In genomic region chr1:137751446-137751961, GRCm38 (mm10) we compare ENCODE assay signal across 11 mouse cellular contexts.
DNase-seq lines count a peak whose midpoint lies in the region; ATAC-seq and TF ChIP-seq lines count a peak whose summit lies in the region.
"Had no signal": no experiment of that assay in that cellular context is flagged by ENCODE, and none has a peak within 500 bp of the region (broad histone marks: within the 10 kb centered on the region; RNA-seq: fewer than 3 reads in every experiment).

No protein-coding gene starts in this region.

- no peaks in the 10 kb centered on the region for H3K4me1 ChIP-seq in lung, embryonic 14.5 days (ENCODE audit: insufficient read depth)
- H3K4me1 ChIP-seq in forebrain, postnatal 0 days (ENCODE audit: insufficient read depth), result no peaks in the 10 kb centered on the region
- H3K4me1 ChIP-seq: limb, embryonic 12.5 days had no signal

- H3K4me3 ChIP-seq in lung, embryonic 14.5 days (ENCODE audit: low read depth, low read length), result no peak overlapping the region
- H3K4me3 ChIP-seq in forebrain, postnatal 0 days (ENCODE audit: low read depth, low read length), result no peak overlapping the region
- H3K4me3 ChIP-seq: heart, embryonic 12.5 days; limb, embryonic 12.5 days had no signal

- H3K27ac ChIP-seq in lung, embryonic 14.5 days (ENCODE audit: low read depth), result no peak overlapping the region
- H3K27ac ChIP-seq in forebrain, postnatal 0 days (ENCODE audit: low read depth, low read length), result no peak overlapping the region
- H3K27ac ChIP-seq: limb, embryonic 12.5 days had no signal

- no peak overlapping the region for H3K9ac ChIP-seq in lung, embryonic 14.5 days
- H3K9ac ChIP-seq in forebrain, postnatal 0 days, result no peak overlapping the region
- H3K9ac ChIP-seq: heart, embryonic 12.5 days; limb, embryonic 12.5 days had no signal

- H3K36me3 ChIP-seq in lung, embryonic 14.5 days (ENCODE audit: insufficient read depth), result no peaks in the 10 kb centered on the region
- no peaks in the 10 kb centered on the region for H3K36me3 ChIP-seq in forebrain, postnatal 0 days (ENCODE audit: insufficient read depth)
- H3K36me3 ChIP-seq: heart, embryonic 12.5 days; limb, embryonic 12.5 days had no signal

- 39% methylated on average over 7 of the region's 7 CpGs for WGBS in lung, embryonic 14.5 days
- WGBS in forebrain, postnatal 0 days, result 69% methylated on average over 7 of the region's 7 CpGs

- no peaks in the 10 kb centered on the region for H3K9me3 ChIP-seq in lung, embryonic 14.5 days (ENCODE audit: low read depth, low read length)
- no peaks in the 10 kb centered on the region for H3K9me3 ChIP-seq in forebrain, postnatal 0 days (ENCODE audit: low read length)
- H3K9me3 ChIP-seq: limb, embryonic 12.5 days had no signal

- H3K4me2 ChIP-seq in lung, embryonic 14.5 days, result no peak overlapping the region
- H3K4me2 ChIP-seq in forebrain, postnatal 0 days (ENCODE audit: low read depth), result no peak overlapping the region
- H3K4me2 ChIP-seq: heart, embryonic 12.5 days; limb, embryonic 12.5 days had no signal

- no peaks in the 10 kb centered on the region for H3K27me3 ChIP-seq in lung, embryonic 14.5 days (ENCODE audit: insufficient read depth, low read length)
- no peaks in the 10 kb centered on the region for H3K27me3 ChIP-seq in forebrain, postnatal 0 days (ENCODE audit: insufficient read depth, low read length)
- H3K27me3 ChIP-seq: heart, embryonic 12.5 days; limb, embryonic 12.5 days had no signal

- no peak for TF ChIP-seq CTCF in lung, embryonic 14.5 days (IDR thresholded peaks at IDR 0.05; ENCODE audit: low read depth)
- TF ChIP-seq CTCF in forebrain, postnatal 0 days (IDR thresholded peaks at IDR 0.05; ENCODE audit: low read depth), result no peak

- peak; percentile 38 for DNase-seq in layer of hippocampus, adult 11-12 months (ENCODE audit: low spot score)
- no peak for DNase-seq in layer of hippocampus, adult 9-10 months (ENCODE audit: low spot score)
- DNase-seq in brain, adult 2 months (ENCODE audit: low read depth, low spot score), result peak; percentile 75
- peak; percentile 60 for DNase-seq in lung, embryonic 14.5 days
- DNase-seq in retina, embryonic 14.5 days (ENCODE audit: low spot score), result peak; percentile 31
- DNase-seq in gastrocnemius, postnatal 10 days, result no peak
- DNase-seq in forebrain, postnatal 0 days, result no peak
- DNase-seq: kidney, adult 11 months; thymus, adult 18-20 months had no signal

- peak; percentile 69; the same call in 1 of the 2 replicates for ATAC-seq in lung, embryonic 14.5 days (ENCODE audit: insufficient read depth)
- ATAC-seq in forebrain, postnatal 0 days, result no peak

Comparison
In these comparisons a context has a peak if more than half of its experiments do, and no peak if none do; other contexts are left out.
1. DNase-seq: peak in layer of hippocampus, adult 11-12 months (single experiment), brain, adult 2 months (single experiment), lung, embryonic 14.5 days (single experiment) and retina, embryonic 14.5 days (single experiment); none in layer of hippocampus, adult 9-10 months (single experiment), gastrocnemius, postnatal 10 days (single experiment) and forebrain, postnatal 0 days (single experiment).